Mouse (Mus musculus): ENCODE results near the gene Prr5l. TPM values are rescaled to one million over a fixed set of nuclear protein-coding genes. Genes with fewer than 3 reads are reported as not detected.
"Not testable (repeated sequence)": the region's sequence is repeated elsewhere in the genome, so short reads cannot be mapped to it uniquely, and the experiment has no call there.

Gene Prr5l
- polyA plus RNA-seq, 1 experiment from 2014 or later: 40.5 TPM

DNA sequence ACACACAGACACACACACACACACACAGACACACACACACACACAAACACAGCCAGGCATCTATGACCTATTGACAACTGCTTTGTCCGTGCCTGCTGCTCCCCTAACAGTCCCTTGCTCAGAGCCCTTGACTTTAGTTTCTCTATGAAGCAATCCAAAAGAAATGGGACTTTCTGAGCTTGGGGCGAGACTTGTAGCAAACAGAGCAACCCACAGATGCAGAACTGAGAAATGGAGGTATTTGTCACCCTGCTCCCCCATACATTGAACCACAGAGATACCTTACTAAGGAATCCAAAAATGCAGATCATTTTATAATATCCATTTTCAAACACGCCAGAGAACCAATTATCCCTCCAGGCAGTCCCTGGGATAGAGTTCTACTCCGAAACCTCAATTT is 128.4 kb downstream of the Prr5l start:
- Histone ChIP-seq H3K4me2 (replicated peaks; ENCODE audit: low read depth, low read length) (no peak overlapping the region), H3K4me3 (ENCODE audit: low read depth, low read length) (no peak overlapping the region), H3K4me1 (ENCODE audit: insufficient read depth, low read depth, low read length) (peaks cover 15% of the 10 kb centered on the region), H3K27me3 (replicated peaks; ENCODE audit: insufficient read depth, low read length) (no peaks in the 10 kb centered on the region), H3K9me3 (ENCODE audit: low read length) (no peaks in the 10 kb centered on the region), H3K36me3 (ENCODE audit: insufficient read depth, low read length) (no peaks in the 10 kb centered on the region), H3K27ac (ENCODE audit: low read length) (no peak overlapping the region), H3K9ac (replicated peaks; ENCODE audit: low read depth) (no peak overlapping the region)
- TF ChIP-seq EP300 (IDR thresholded peaks at IDR 0.05): no peak
- no peak for TF ChIP-seq CTCF (IDR thresholded peaks at IDR 0.05)
- DNase-seq (ENCODE audit: low spot score): no peak
- WGBS: 64% methylated on average over 4 of the region's 4 CpGs
- no peak for ATAC-seq

DNA sequence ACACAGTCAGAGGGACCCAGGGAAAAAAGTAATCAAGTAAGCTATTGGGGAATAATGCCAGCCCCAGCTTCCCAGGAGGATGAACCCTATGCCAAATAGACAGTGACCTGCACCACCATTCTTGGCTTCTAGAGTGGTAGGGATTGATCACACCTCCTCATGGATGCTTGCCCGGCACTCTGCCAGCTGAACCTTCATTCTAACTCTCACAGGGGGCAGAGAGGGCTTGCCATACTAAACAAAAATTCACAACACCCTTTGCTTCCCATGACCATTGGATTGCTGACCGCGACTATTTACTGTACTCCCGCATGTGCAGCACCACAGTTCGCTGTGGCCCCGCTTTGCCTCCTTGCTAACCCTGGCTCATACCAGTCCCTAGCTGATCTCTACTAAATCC is 129.8 kb downstream of the Prr5l start:
- WGBS: 59% methylated on average over 6 of the region's 6 CpGs
- peak; percentile 20 for DNase-seq (ENCODE audit: low spot score)
- Histone ChIP-seq H3K36me3 (ENCODE audit: insufficient read depth, low read length) (no peaks in the 10 kb centered on the region), H3K9me3 (ENCODE audit: low read length) (no peaks in the 10 kb centered on the region), H3K4me1 (ENCODE audit: insufficient read depth, low read depth, low read length) (peaks cover 15% of the 10 kb centered on the region), H3K27me3 (replicated peaks; ENCODE audit: insufficient read depth, low read length) (no peaks in the 10 kb centered on the region), H3K27ac (ENCODE audit: low read length) (peak overlapping the region; percentile 60), H3K9ac (replicated peaks; ENCODE audit: low read depth) (no peak overlapping the region), H3K4me2 (replicated peaks; ENCODE audit: low read depth, low read length) (no peak overlapping the region), H3K4me3 (ENCODE audit: low read depth, low read length) (no peak overlapping the region)
- peak; percentile 30 for ATAC-seq
- TF ChIP-seq CTCF (IDR thresholded peaks at IDR 0.05): no peak
- 0 out of 2 replicates have a peak, but pooled peaks have one; percentile 4 for TF ChIP-seq EP300 (IDR thresholded peaks at IDR 0.05)

GRCm38 (mm10) chr2:101752402-101752801 is 130.4 kb downstream of the Prr5l start:
- TF ChIP-seq CTCF (IDR thresholded peaks at IDR 0.05) (no peak), EP300 (IDR thresholded peaks at IDR 0.05) (peak; percentile 90)
- Histone ChIP-seq H3K4me2 (replicated peaks; ENCODE audit: low read depth, low read length) (no peak overlapping the region), H3K27me3 (replicated peaks; ENCODE audit: insufficient read depth, low read length) (no peaks in the 10 kb centered on the region), H3K4me3 (ENCODE audit: low read depth, low read length) (no peak overlapping the region), H3K9ac (replicated peaks; ENCODE audit: low read depth) (no peak overlapping the region), H3K36me3 (ENCODE audit: insufficient read depth, low read length) (no peaks in the 10 kb centered on the region), H3K27ac (ENCODE audit: low read length) (peak overlapping the region; percentile 60; the same call in 1 of the 2 replicates), H3K4me1 (ENCODE audit: insufficient read depth, low read depth, low read length) (peaks cover 15% of the 10 kb centered on the region), H3K9me3 (ENCODE audit: low read length) (no peaks in the 10 kb centered on the region)
- ATAC-seq (peak; percentile 80), DNase-seq (ENCODE audit: low spot score) (peak; percentile 93)
- 30% methylated on average over 7 of the region's 7 CpGs for WGBS

DNA sequence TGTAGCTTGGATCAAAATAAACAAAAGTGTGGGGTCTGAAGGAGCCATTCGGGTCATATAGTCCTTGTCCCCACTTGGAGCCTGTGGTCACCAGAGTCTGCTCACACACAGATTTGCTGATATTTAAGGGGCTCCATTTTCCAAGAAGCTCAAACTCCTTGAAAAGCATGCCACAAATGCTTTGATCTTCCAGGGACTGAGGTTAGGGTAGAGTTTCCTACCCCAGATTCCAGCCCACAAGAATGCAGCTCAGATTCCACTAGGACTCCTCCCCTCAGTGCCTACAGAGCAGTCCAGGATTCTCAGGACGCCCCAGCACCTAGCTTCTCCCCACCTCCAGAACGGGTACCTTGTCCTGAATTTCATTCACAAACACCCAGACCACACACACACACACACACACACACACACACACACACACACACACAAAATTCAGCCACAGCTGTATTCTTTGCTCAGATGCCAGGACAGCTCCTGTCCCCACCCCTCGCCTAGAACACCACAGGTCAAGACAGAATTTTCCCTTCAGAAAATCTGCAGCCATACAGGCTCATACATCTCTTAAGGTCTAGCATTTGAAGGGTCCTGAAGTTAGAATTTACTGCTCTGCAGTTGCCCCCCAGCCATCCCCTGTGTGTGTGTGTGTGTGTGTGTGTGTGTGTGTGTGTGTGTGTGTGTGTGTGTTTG is 131.4 kb downstream of the Prr5l start:
- Histone ChIP-seq H3K9me3 (ENCODE audit: low read length) (no peaks in the 10 kb centered on the region), H3K4me3 (ENCODE audit: low read depth, low read length) (no peak overlapping the region), H3K4me1 (ENCODE audit: insufficient read depth, low read depth, low read length) (peaks cover 15% of the 10 kb centered on the region), H3K4me2 (replicated peaks; ENCODE audit: low read depth, low read length) (no peak overlapping the region), H3K27ac (ENCODE audit: low read length) (peak overlapping the region; percentile 68), H3K9ac (replicated peaks; ENCODE audit: low read depth) (no peak overlapping the region), H3K27me3 (replicated peaks; ENCODE audit: insufficient read depth, low read length) (no peaks in the 10 kb centered on the region), H3K36me3 (ENCODE audit: insufficient read depth, low read length) (no peaks in the 10 kb centered on the region)
- 33% methylated on average over 4 of the region's 4 CpGs for WGBS
- TF ChIP-seq EP300 (IDR thresholded peaks at IDR 0.05) (no peak; the same call in 1 of the 2 replicates), CTCF (IDR thresholded peaks at IDR 0.05) (no peak)
- DNase-seq (ENCODE audit: low spot score) (peak; percentile 33), ATAC-seq (peak; percentile 46)

DNA sequence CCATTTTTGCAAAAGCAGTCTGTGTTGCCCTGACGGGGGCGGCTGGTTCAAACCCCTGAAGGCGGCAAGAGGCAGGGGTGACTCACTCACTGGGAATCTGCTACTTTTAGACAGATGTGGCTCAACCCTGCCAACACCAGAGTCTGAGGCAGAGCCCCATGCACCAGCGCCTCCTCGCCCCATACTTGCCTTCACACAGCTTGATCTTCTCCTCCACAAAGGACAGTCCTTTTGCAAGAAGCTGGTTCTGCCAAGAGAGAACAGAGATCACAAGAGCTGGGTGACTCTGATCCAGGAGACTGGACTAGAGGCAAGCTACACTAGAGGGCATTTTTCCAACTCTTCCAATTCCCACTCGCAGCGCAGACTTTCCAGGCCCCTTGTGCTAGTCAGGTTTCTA is 136.3 kb downstream of the Prr5l start:
- ATAC-seq (peak; percentile 87), DNase-seq (ENCODE audit: low spot score) (peak; percentile 79)
- H3K27ac ChIP-seq (ENCODE audit: low read length): 0 out of 2 replicates have a peak overlapping the region, but pooled peaks have one; percentile 26
- H3K9ac ChIP-seq (replicated peaks; ENCODE audit: low read depth): no peak overlapping the region
- TF ChIP-seq CTCF (IDR thresholded peaks at IDR 0.05) (peak; percentile 12; the same call in 1 of the 2 replicates), EP300 (IDR thresholded peaks at IDR 0.05) (no peak)
- no peaks in the 10 kb centered on the region for H3K36me3 ChIP-seq (ENCODE audit: insufficient read depth, low read length)
- H3K4me3 ChIP-seq (ENCODE audit: low read depth, low read length): no peak overlapping the region
- H3K4me1 ChIP-seq (ENCODE audit: insufficient read depth, low read depth, low read length): no peaks in the 10 kb centered on the region
- H3K4me2 ChIP-seq (replicated peaks; ENCODE audit: low read depth, low read length): no peak overlapping the region
- WGBS: 52% methylated on average over 7 of the region's 7 CpGs
- no peaks in the 10 kb centered on the region for H3K9me3 ChIP-seq (ENCODE audit: low read length)
- H3K27me3 ChIP-seq (replicated peaks; ENCODE audit: insufficient read depth, low read length): no peaks in the 10 kb centered on the region

DNA sequence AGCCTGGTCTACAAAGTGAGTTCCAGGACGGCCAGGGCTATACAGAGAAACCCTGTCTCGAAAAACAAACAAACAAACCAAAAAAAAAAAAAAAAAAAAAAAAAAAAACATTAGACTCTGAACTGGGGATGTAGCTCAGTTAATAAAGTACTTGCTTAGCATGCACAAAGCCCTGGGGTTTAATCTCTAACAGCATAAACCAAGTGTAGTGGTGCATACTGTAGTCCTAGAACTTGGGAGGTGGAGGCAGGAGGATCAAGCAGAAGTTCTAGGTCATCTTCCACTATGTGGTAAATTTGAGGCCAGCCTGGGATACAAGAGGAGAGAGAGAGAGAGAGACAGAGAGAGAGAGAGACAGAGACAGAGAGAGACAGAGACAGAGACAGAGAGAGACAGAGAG is 137.2 kb downstream of the Prr5l start:
- not testable (repeated sequence) for ATAC-seq; H3K36me3 ChIP-seq (ENCODE audit: insufficient read depth, low read length); H3K27me3 ChIP-seq (replicated peaks; ENCODE audit: insufficient read depth, low read length); H3K9me3 ChIP-seq (ENCODE audit: low read length); H3K4me3 ChIP-seq (ENCODE audit: low read depth, low read length); DNase-seq (ENCODE audit: low spot score); H3K9ac ChIP-seq (replicated peaks; ENCODE audit: low read depth); H3K27ac ChIP-seq (ENCODE audit: low read length); H3K4me2 ChIP-seq (replicated peaks; ENCODE audit: low read depth, low read length); H3K4me1 ChIP-seq (ENCODE audit: insufficient read depth, low read depth, low read length)
- WGBS: 70% methylated on average over 2 of the region's 2 CpGs
